In genomic region chr1:30930823-30931222, GRCm38 (mm10) we compare ENCODE assay signal across 15 mouse cellular contexts. TPM values are rescaled to one million over a fixed set of nuclear protein-coding genes. Genes with fewer than 3 reads are reported as not detected.
A peak's percentile ranks its signal among the peaks of the same experiment; 100 is the strongest.
DNase-seq lines count a peak whose midpoint lies in the region; TF ChIP-seq lines count a peak whose summit lies in the region.
"Had no signal": no experiment of that assay in that cellular context is flagged by ENCODE, and none has a peak within 500 bp of the region (broad histone marks: within the 10 kb centered on the region; RNA-seq: fewer than 3 reads in every experiment).

No protein-coding gene starts in this region.

- intact Hi-C loops in gastrocnemius, adult 2 months (cut with DNase I) = loop anchor here (10.0 kb wide), 1 partner anchor 146 kb away; no protein-coding TSS in a partner anchor
- intact Hi-C loops in left cerebral cortex, postnatal 14 days (cut with DNase I) = loop anchor here (2.0 to 10.0 kb wide), 2 partner anchors 126 to 152 kb away; no protein-coding TSS in a partner anchor
- intact Hi-C loops in left cerebral cortex, postnatal 10 days (cut with DNase I) = loop anchor here (5.0 kb wide), 1 partner anchor 154 kb away; no protein-coding TSS in a partner anchor

- H3K79me2 ChIP-seq in CH12.LX (replicated peaks; ENCODE audit: control insufficient read depth, extremely low read depth, insufficient read depth, poor library complexity, severe bottlenecking) = no peaks in the 10 kb centered on the region

- in situ Hi-C loops in CH12.LX (cut with MboI; ENCODE audit: low pct_ligation_motif_present, low pct_unique_long_range_greater_than_20kb, low sequenced_read_pairs) = loop anchor here (10.0 to 25.0 kb wide), 3 partner anchors 46 to 231 kb away; no protein-coding TSS in a partner anchor

- H3K4me3 ChIP-seq in gastrocnemius, adult 2 months = no peak overlapping the region
- H3K4me3 ChIP-seq in CH12.LX (replicated peaks in 1 of 3; ENCODE audit: low read depth in 2 of 3, low read length in 2 of 3, poor library complexity in 1 of 3) = no peak overlapping the region

- no peak for TF ChIP-seq POLR2A in CH12.LX (IDR thresholded peaks at IDR 0.05; ENCODE audit: low read depth, low read length)

- no peaks in the 10 kb centered on the region for H3K27me3 ChIP-seq in CH12.LX (replicated peaks)

- peak; percentile 48 for TF ChIP-seq RAD21 in CH12.LX (IDR thresholded peaks at IDR 0.05; ENCODE audit: low read depth, low read length)

- no peaks in the 10 kb centered on the region for H3K4me1 ChIP-seq in CH12.LX (ENCODE audit: control insufficient read depth in 1 of 2, insufficient read depth in 2 of 2)

- TF ChIP-seq EP300 in CH12.LX (IDR thresholded peaks at IDR 0.05; ENCODE audit: low read length) = no peak

- H3K9ac ChIP-seq in CH12.LX (ENCODE audit: insufficient read depth, low read depth) = no peak overlapping the region

- dilution Hi-C loops in CH12.LX (cut with MboI; ENCODE audit: extremely low pct_ligation_motif_present, extremely low pct_unique_long_range_greater_than_20kb, low sequenced_read_pairs) = no loop called here

- DNase-seq in gastrocnemius, adult 2 months = no peak
- DNase-seq in gastrocnemius, postnatal 4 days (ENCODE audit: low spot score in 2 of 2) = no peak
- peak; percentile 18 to 23 for DNase-seq in left cerebral cortex, postnatal 14 days (ENCODE audit: low spot score in 2 of 2)
- no peak for DNase-seq in left cerebral cortex, postnatal 10 days (ENCODE audit: extremely low spot score in 1 of 2, low spot score in 2 of 2)
- DNase-seq in CH12.LX (ENCODE audit: extremely low read depth) = no peak
- DNase-seq in adipocyte (ENCODE audit: low spot score) = peak; percentile 42
- DNase-seq in B cell, adult 2 months = no peak
- no peak for DNase-seq in gastrocnemius, adult 18-20 months (ENCODE audit: low spot score)
- DNase-seq: adrenal gland, postnatal 25 days; cerebellum, adult 8-10 months; gastrocnemius, postnatal 10 days; right cerebral cortex, postnatal 14 days had no signal

- no peaks in the 10 kb centered on the region for H3K36me3 ChIP-seq in CH12.LX (replicated peaks in 1 of 2; ENCODE audit: control insufficient read depth in 1 of 2, insufficient read depth in 1 of 2, low read length in 1 of 2)

- H3K9me3 ChIP-seq in CH12.LX (replicated peaks; ENCODE audit: low read length) = no peaks in the 10 kb centered on the region

- no peak overlapping the region for H3K27ac ChIP-seq in gastrocnemius, adult 2 months
- H3K27ac ChIP-seq in CH12.LX (ENCODE audit: insufficient read depth, low read depth) = no peak overlapping the region

- H3K4me2 ChIP-seq in CH12.LX (ENCODE audit: insufficient read depth, low read depth, poor library complexity, severe bottlenecking) = no peak overlapping the region

- peak; percentile 43; the same call in 1 of the 2 replicates for TF ChIP-seq CTCF in gastrocnemius, adult 2 months (IDR thresholded peaks at IDR 0.05)
- TF ChIP-seq CTCF in CH12.LX (conservative IDR thresholded peaks at IDR 0.05 in 1 of 2, IDR thresholded peaks at IDR 0.05 in 1 of 2; ENCODE audit: low read depth in 2 of 2, low read length in 2 of 2) = peak in 1 of 2 experiments; percentile 60; a peak in 3 of 4 replicates

TF ChIP-seq in CH12.LX, 34 proteins besides CTCF, POLR2A, EP300 and RAD21:
- TF ChIP-seq JUND (conservative IDR thresholded peaks at IDR 0.05; ENCODE audit: low read depth, low read length) (no peak), SMC3 (IDR thresholded peaks at IDR 0.05; ENCODE audit: low read depth, low read length) (peak; percentile 67)

RNA-seq across cellular contexts. Expression of gene AC153137.1, which starts 46.9 kb away (rescaled TPM):
- total RNA-seq in gastrocnemius, adult 2 months (2021) = not detected
- total RNA-seq in gastrocnemius, postnatal 4 days (2021) = not detected
- total RNA-seq in left cerebral cortex, postnatal 14 days (2021) = not detected
- not detected for total RNA-seq in left cerebral cortex, postnatal 10 days (2021)
- total RNA-seq in CH12.LX (2012; rRNA removed) (not detected in 2 replicates), CH12.LX (2014; rRNA removed) (not detected in 2 replicates)
- polyA plus RNA-seq in CH12.LX (2012; ENCODE audit: insufficient read length, low read depth) = not detected in 2 replicates
- not detected for total RNA-seq in gastrocnemius, adult 18-20 months (2021)
- total RNA-seq: adrenal gland, postnatal 25 days; gastrocnemius, postnatal 10 days; heart, postnatal 14 days; left cerebral cortex, adult 18-20 months had no signal
- polyA plus RNA-seq: lung, embryonic 16.5 days had no signal

RNA-seq across cellular contexts. Expression of gene Phf3, which starts 57.1 kb away (rescaled TPM):
- total RNA-seq in gastrocnemius, adult 2 months (2021) = 10 to 100 TPM; 33.1 to 34.5 TPM
- total RNA-seq in gastrocnemius, postnatal 4 days (2021) = 10 to 100 TPM; 52.2 to 55.5 TPM
- 10 to 100 TPM; 75.8 to 83.6 TPM for total RNA-seq in left cerebral cortex, postnatal 14 days (2021)
- total RNA-seq in left cerebral cortex, postnatal 10 days (2021) = 10 to 100 TPM; 78.4 to 83.5 TPM
- total RNA-seq in CH12.LX (2012; rRNA removed) (38.8 and 39.8 TPM in 2 replicates), CH12.LX (2014; rRNA removed) (40.6 and 47.7 TPM in 2 replicates)
- polyA plus RNA-seq in CH12.LX (2012; ENCODE audit: insufficient read length, low read depth) = 43.3 and 54.1 TPM in 2 replicates
- 10 to 100 TPM; 29.3 to 32.1 TPM for total RNA-seq in gastrocnemius, adult 18-20 months (2021)

Comparison
In these comparisons a context has a peak if more than half of its experiments do, and no peak if none do; other contexts are left out.
1. DNase-seq: peak in left cerebral cortex, postnatal 14 days (2 of 2) and adipocyte (single experiment); none in gastrocnemius, adult 2 months (single experiment), gastrocnemius, postnatal 4 days (0 of 2), left cerebral cortex, postnatal 10 days (0 of 2), CH12.LX (single experiment), B cell, adult 2 months (0 of 2) and gastrocnemius, adult 18-20 months (single experiment).